Mouse (Mus musculus) heart, adult 18-20 months (tissue): ENCODE data around the gene Pacsin1. TPM values are rescaled to one million over a fixed set of nuclear protein-coding genes. Genes with fewer than 3 reads are reported as not detected.
"Not testable (repeated sequence)": the region's sequence is repeated elsewhere in the genome, so short reads cannot be mapped to it uniquely, and the experiment has no call there.

Experiments used
- DNase-seq, 2 experiments: peaks; one replicate each; pipeline ENCODE4 v3.0.0; 2021 to 2022; ENCODE audit warnings: mixed read lengths in 1 of 2
- long read RNA-seq, 2 experiments: library from polyadenylated mRNA; stranded (forward); transcript quantifications; one replicate each; pipeline ENCODE4 v2.0.0; 2021
- total RNA-seq, 2 experiments: library from RNA; stranded (reverse); gene quantifications; 2 replicates each; pipeline ENCODE4 v1.2.3; 2021

The Pacsin1 gene
- total RNA-seq, result under 1 TPM; 0.25 to 0.67 TPM
- long read RNA-seq, experiment 1, partial matches to known transcripts, result 1 of 1 reads
- long read RNA-seq, experiment 1, other reads (novel, unspliced or antisense), result 0 of 1 reads
- long read RNA-seq, experiment 2, result 0 reads

DNA sequence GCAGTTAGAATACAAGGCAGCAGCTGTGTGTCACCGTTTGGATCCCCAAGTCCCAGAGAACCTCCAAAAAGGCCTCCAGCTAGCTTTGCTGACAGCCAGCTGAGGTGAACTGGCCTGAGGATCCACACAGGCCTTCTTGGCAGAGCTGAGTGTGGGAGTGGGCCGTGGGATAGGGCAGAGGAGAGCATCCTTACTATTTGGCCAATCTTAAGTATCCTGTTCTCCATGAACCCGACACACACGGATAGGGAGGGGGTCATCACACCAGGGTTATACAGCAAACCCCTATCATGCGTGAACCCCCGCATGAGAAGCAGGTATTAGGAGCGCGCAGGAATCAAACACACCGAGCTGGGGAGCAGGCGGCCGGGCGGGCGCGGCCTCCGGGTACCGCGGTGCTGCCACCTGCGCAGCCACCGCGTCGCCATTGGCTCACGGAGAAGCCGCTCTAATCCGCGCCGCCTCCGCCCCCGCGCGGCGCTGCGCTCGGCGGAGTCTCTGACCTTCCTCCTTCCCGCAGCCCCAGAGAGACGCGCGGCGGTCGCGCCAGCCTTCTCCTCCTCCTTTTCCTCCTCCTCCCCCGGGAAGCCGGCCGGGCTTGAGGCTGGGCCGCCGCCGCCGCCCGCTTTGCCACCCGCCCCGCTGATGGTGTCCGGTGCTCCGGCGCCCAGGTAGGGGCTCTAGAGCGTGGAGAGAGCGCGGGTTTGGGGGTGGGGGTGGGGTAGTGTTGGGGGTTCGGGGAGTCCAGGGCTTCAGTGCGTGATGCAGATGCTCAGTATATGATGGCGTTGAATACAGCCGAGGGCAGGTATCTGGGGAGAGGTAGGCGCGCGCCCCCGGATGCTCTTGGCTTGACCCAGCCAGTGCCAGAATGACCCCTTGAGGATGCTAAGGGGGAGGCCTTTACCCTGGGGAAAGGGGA, at the start of gene Pacsin1:
Gene Pacsin1 (plus strand): TSS at position 421 of the 922 bp plus-strand sequence.
- no peak for DNase-seq

GRCm38 (mm10) chr17:27609576-27609975, 45.7 kb upstream of the Pacsin1 start:
- no peak for DNase-seq

DNA sequence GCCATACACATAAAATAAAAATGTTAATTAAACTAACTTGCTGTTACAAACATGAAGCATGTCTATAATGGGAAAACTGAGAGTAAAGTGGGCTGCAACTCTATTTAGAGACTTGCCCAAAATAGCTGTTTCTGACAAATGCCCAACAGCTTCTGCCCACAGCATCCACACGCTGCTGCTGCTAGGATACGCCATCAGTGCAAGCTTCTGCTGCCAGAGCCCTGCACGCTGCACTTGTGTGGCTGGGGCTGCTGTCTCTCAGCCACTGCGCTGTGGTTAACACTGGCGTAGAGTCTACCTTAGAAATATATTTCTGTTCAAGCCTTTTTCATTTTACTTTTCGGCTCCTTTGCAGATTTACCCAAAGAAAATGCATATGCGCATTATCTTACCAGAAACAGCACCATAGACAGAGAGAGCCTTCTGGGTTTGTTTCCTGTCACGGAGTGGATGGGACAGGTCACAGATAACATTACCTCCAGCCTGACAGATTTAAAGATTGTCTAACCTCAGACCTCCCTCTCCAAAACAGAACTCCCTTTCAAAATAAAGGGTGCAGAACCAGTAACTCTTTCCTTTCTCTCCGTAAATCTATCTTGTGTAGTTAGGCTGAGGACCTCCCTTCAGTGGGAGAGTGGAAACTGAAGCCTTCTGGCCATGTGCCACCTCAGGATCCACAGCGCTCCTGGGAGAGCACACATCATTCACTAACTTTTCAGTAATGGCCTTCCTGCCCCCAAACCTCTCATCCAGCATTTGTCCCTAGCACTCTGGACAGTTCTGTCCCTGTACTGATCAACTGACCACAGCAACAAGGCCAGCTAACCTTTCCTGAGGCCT, 44.4 kb upstream of the Pacsin1 start:
- DNase-seq, result no peak

GRCm38 (mm10) chr17:27611519-27611884, 43.8 kb upstream of the Pacsin1 start:
- no peak for DNase-seq

DNA sequence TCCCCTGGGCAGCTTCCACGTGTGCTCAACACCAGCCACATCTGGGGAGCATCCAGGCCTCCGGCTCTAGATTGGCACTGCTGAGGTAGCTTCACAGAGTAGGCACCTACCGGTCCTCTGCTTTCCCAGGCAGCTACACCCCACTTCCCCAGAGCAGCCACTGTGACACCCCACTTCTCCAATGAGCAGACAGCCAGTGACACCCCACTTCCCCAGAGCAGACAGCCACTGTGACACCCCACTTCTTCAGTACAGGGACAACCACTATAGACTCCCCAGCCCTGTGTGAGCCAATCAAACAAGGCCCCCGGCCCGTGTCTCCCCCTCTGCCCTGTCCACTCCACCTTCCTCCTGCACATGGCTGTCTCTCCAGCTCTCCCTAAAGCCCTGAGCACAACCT, 43.3 kb upstream of the Pacsin1 start:
- DNase-seq, result no peak

DNA sequence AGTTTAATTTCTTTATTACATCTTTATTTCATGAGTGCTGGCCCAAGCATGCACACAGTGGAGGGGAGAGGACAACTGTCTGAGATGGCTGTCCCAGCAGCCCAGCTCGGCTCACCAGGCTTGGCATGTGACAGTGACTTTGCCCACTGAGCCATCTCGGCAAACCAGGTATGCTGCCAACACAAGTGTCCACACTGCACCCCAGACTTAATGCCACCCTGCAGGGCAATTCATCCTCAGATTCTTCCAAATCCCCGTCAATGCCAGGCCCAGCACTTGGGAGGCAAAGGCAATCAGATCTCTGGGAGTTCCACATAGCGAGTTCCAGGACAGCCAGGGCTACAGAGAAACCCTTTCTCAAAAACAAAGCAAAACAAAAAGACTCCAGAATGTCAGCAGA, 42.3 kb upstream of the Pacsin1 start:
- DNase-seq, result no peak

DNA sequence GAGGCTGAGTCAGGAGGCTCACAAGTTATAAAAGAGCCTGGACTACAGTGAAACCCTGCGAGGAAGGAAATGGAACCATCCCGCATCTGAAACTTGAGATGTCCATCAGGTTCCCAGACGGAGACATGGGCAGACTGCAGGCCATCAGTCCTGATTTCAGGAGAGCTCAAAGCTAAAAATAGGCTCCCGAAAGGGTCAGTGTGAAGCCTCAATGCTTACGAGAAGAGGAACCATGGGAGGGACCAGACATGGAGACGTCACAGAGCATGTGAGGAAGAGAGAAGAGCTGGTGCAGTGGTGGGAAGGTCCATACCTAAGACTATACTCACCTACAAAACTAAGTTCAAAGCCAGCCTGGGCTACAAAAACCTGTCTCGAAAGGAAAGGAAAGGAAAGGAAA, 39.9 kb upstream of the Pacsin1 start:
- peak in 1 of 2 experiments; percentile 52 for DNase-seq

DNA sequence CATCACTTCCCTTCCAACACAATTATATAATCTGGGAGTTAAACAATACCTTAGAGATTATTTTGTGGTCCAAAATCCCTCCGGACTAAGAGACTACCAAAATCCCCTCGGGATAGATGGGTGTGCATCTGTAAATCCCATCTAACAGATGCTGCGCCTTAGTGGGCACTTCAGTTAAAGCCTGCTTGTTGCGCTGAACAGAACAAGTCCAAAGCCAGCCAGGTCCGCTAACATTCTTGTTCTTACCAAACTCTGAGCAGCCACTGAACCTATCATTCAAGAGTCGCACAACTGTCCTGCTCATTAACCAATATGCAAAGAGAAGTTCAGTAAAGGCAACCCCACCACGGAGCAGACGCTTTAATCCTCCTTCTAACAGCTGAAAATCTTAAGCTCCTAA, 34.1 kb upstream of the Pacsin1 start:
- DNase-seq, result no peak

DNA sequence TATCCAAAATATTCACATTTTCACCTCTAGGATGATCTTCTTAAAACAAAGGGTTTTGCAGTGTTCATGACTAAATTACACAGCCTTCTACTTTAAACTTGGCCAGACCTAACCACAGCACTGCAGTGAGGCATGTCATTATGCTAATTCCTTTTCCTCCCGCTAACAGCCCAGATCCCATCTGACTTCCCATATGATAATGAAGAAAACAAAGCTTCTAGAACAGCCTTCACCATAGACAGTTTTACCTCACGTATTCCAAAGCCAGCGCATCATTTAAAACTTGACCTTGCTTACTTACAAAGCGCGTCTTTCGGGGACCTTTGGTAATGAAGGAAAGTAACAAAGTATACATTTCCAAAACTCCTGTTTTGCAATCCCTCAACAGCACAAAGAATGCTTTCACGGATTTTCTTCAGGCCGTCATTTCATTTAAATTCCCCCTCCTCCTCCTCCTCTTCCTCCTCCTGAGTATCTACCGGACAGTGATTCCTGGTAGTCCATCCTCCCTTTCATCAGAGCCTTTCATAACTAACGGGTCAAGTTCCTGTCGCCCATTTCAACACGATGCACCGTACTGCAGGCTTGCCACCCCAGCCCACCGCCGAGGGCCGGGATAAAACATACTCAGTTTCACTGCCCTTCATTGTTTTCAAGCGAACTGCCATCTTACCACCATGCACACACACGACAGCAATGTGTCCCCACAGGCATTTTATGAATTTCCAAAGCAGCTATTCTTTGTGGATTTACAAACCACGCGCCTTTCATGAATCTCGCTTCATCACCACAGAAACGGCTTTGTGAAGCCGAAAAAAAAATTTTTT, 33.4 kb upstream of the Pacsin1 start:
- DNase-seq, result peak in 1 of 2 experiments; percentile 55

DNA sequence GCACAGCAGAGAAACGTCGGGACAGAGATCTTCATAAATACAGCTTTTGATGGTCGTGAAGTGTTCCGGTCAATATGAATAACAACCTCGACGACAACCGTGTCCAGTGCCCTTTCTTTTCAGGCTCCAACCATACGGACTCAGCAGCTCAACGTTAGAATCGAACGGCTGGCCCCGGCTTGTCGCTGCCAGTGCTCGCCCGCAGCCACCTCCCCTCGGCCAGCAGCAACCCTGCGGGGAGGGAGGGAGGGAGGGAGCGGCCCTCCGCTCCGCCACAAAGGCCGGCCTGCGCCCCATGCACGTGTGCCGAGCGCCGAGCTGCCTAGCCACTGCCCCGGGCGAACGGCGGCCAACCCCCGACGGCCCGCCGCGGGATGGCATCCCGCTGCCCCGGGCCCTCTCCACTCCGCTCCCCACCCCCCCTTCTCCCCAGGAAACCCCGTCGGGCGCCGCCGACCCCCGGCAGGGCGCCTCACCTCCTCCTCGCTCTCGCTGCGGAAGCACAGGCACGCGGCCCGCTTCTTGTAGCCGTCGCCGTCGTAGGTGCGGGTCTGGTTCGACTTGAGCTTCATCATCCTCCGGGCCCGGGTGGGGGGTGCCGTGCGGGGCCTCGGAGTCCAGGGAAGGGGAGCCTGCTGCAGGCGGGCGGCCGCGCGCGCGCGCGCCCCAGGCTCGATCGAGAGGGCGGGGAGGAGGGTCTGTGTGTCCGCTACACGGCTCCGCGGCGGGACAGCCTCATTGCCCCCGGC, 32.5 kb upstream of the Pacsin1 start:
- DNase-seq, result peak; percentile 42 to 60

DNA sequence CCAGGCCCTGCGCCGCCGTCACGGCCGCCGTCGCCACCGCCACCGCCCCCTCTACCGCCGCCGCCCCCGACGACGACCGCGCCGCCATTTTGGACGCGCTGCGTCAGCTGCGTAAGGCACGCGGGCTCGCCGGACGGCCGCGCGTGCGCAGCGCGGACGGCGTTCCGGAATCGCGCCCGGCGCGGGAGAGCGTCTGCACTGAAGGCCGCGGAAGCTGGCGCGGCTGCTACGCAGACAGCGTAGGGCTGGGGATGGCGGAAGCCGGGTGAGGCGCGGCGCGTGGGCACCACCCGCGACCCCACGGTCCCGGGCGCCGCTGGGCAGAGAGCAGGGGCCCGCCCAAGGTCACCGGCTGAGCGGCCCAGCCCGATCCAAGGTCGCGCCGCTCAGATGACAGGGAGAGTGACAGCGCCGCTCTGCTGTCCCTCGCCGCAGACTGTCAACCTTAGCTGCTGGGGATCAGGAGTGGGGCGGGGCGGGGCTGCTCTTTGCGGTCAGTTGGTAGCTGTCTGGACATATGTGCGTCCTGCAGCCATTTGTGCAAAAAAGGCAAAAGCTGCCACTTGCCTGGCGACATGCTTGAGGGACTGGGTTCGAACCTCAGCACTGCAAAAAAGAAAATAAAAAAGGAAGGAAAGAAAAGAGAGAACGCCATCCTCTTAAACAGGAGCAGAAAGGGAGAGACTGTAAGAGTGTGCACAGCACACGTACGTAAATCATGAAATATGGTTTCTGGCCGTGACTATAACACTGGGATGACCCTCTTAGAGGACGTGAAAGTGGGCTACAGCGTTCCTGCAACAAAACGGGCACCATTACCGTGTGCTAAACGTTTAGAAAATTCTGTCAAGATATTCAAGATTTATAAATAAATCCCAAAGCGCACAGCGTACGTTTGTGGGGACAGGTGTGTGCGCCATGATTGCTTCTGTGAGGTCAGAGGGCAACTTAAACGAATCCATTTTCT, 31.7 kb upstream of the Pacsin1 start, which contains the start of gene Nudt3:
Gene Nudt3 (minus strand): TSS at position 136 of the 967 bp plus-strand sequence.
- DNase-seq, result peak; percentile 92 to 93

GRCm38 (mm10) chr17:27625455-27626251, 29.7 kb upstream of the Pacsin1 start:
- DNase-seq, result no peak

- no peak for DNase-seq
Measured at GRCm38 (mm10) chr17:27626681-27627080, 28.6 kb upstream of the Pacsin1 start.

DNA sequence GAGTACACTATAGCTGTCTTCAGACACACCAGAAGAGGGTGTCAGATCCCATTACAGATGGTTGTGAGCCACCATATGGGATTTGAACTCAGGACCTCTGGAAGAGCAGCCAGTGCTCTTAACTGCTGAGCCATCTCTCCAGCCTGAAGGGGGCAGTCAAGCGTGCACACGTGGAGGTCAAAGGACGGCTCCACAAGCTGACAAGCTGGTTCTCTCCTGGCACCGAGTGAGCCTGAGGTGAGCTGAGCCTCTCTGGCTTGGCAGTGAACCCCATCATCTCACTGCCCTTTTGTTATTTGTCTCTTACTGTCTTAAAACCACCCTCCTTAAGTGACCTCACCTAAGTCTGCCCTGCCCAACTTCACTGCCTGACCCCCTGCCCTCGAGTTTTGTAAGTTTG, 27.9 kb upstream of the Pacsin1 start:
- DNase-seq, result no peak

DNA sequence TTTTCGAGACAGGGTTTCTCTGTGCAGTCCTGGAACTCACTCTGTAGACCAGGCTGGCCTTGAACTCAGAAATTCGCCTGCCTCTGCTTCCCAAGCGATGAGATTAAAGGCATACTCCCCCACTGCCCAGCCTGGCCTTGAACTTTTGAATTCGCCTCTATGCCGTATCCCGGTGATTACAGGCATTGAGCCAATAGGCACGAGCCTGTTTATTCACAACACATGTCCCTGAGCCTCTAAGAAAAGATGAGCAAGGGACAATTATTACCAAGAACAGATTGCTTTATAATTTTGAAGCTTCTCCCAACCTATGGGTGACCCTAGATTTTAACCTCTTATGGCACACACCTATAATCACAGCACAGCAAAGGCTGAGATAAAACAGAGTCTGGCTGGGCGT, 26.9 kb upstream of the Pacsin1 start:
- DNase-seq, result no peak

DNA sequence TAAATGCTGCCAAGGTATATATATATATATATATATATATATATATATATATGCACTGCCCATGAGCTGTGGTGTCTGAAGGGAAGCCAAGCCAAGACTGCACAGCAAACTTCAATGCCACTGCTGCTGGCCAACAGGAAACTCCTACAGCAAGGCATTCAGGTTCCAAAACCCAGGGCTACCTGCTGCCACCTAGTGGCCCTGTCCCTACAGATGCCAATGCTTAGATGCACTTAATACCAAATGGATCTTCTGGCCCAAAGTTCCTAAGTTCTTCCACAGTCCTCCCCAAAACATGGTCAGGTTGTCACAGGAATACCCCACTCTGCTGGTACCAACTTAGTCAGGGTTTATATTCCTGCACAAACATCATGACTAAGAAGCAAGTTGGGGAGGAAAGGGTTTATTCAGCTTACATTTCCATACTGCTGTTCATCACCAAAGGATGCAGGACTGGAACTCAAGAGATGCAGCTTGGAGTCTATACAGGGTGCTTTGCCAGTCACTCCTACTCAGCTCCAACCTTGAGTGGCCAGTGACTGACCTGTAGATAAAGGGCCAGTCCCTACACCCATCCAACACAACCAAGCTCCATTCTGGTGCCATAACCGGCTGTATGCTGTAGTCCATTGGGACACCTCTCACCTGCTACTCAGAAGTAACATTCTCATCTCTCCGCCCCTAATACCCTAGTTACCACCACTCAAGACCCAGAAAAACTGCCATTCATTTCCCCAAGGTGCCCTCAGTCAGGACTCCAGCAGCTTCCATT, 25.9 kb upstream of the Pacsin1 start:
- peak; percentile 82 to 90 for DNase-seq

DNA sequence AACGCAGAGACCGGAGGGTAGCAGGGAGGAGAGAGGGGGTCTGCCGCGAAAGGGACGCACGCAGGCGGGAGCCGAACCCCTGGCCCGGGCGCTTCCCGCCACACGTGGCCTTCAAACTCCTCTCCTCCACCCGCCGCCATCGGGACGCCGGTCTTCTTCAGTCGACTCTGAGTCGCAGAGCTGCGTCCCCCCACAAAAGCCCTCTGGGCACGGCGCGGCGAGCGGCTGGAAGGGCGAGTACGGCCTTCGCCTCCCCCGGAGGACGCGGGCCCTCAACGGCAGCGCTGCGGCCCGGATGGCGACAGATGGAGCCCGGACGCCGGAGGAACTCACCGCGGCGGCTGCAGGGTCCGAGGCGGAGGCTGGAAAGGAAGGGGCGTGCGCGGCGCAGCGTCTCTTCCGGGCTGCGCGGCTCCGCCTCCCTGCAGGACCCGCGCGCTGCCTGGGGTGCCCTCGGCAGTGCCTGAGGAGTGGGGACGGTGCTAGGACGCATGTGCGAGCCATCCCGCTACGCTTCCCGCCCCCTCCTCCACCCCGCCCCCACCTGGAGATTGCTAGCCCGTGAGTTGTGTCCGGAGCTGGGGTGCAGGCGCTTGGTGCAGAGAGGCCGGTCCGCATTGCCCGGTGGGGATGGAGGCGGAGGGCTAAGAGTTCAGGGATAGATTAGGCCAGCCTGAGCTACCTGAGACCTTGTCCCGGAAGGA, 20.3 kb upstream of the Pacsin1 start, which contains the start of gene RPS10-NUDT3:
Gene RPS10-NUDT3 (minus strand): TSS at position 352 of the 704 bp plus-strand sequence.
- DNase-seq, result peak; percentile 89 to 93

DNA sequence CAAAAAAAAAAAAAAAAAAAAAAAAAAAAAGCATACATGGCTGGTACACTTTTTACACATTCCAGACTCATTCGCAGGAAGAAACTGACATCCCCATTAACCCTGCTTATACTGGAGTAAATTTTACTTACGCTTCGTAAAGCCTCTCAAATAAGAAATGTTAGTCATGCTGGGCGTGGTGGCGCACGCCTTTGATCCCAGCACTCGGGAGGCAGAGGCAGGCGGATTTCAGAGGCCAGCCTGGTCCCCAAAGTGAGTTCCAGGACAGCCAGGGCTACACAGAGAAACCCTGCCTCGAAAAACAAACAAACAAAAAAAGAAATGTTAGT, 19.8 kb upstream of the Pacsin1 start:
- DNase-seq, result not testable (repeated sequence)
